Mouse (Mus musculus) left cerebral cortex, postnatal 10 days (tissue): ENCODE data around the gene Eya2. TPM values are rescaled to one million over a fixed set of nuclear protein-coding genes. Genes with fewer than 3 reads are reported as not detected.

ENCODE experiments used
- DNase-seq, 2 experiments: peaks; one replicate each; pipeline ENCODE4 v3.0.0; 2021 to 2022; ENCODE audit warnings: low spot score in 2 of 2, mixed read lengths in 1 of 2; ENCODE audit errors: extremely low spot score in 1 of 2
- intact Hi-C: fragments of 180-260 bp; cut with DNase I; formaldehyde crosslinking; loops from one replicate; pipeline ENCODE4 v1.15.1; 2025
- total RNA-seq, 2 experiments: library from RNA; stranded (reverse); gene quantifications; 2 replicates each; pipeline ENCODE4 v1.2.3; 2021

Gene Eya2
- total RNA-seq, 2 experiments from 2014 or later: 5.4 to 6.8 TPM

GRCm38 (mm10) chr2:165688896-165689295, 94.1 kb downstream of the Eya2 start:
- DNase-seq: no peak

GRCm38 (mm10) chr2:165691016-165691415, 96.2 kb downstream of the Eya2 start:
- DNase-seq: no peak
- intact Hi-C loops: no loop called here

More at GRCm38 (mm10) chr2:165688896-165689295, 94.1 kb downstream of the Eya2 start:
- intact Hi-C loops: no loop called here

GRCm38 (mm10) chr2:165692944-165693660, 98.3 kb downstream of the Eya2 start:
- DNase-seq: peak in 1 of 2 experiments; percentile 63
- intact Hi-C loops: no loop called here

GRCm38 (mm10) chr2:165694767-165695166, 99.9 kb downstream of the Eya2 start:
- intact Hi-C loops: no loop called here
- DNase-seq: no peak

GRCm38 (mm10) chr2:165700252-165700908, 105.5 kb downstream of the Eya2 start:
- DNase-seq: no peak
- intact Hi-C loops: no loop called here

- intact Hi-C loops: no loop called here
- DNase-seq: no peak
Observed at GRCm38 (mm10) chr2:165703033-165703805, 108.4 kb downstream of the Eya2 start.

GRCm38 (mm10) chr2:165708266-165708665, 113.4 kb downstream of the Eya2 start:
- no peak for DNase-seq
- intact Hi-C loops: no loop called here

- intact Hi-C loops: no loop called here
- DNase-seq: no peak
Observed at GRCm38 (mm10) chr2:165716688-165717087, 121.9 kb downstream of the Eya2 start.

- DNase-seq: peak in 1 of 2 experiments; percentile 43
- intact Hi-C loops: no loop called here
Observed at GRCm38 (mm10) chr2:165717182-165718176, 122.6 kb downstream of the Eya2 start.

GRCm38 (mm10) chr2:165719382-165719781, 124.5 kb downstream of the Eya2 start:
- DNase-seq: no peak
- intact Hi-C loops: no loop called here

- intact Hi-C loops: no loop called here
- no peak for DNase-seq
Observed at GRCm38 (mm10) chr2:165721941-165722340, 127.1 kb downstream of the Eya2 start.

GRCm38 (mm10) chr2:165732552-165733238, 137.9 kb downstream of the Eya2 start:
- intact Hi-C loops: no loop called here
- no peak for DNase-seq

- intact Hi-C loops: no loop called here
- DNase-seq: no peak
Observed at GRCm38 (mm10) chr2:165733701-165734100, 138.9 kb downstream of the Eya2 start.

- intact Hi-C loops: no loop called here
- no peak for DNase-seq
Observed at GRCm38 (mm10) chr2:165736297-165736696, 141.5 kb downstream of the Eya2 start.

GRCm38 (mm10) chr2:165740381-165740780, 145.5 kb downstream of the Eya2 start:
- DNase-seq: no peak
- intact Hi-C loops: no loop called here

GRCm38 (mm10) chr2:165740982-165741381, 146.2 kb downstream of the Eya2 start:
- peak in 1 of 2 experiments; percentile 54 for DNase-seq
- intact Hi-C loops: no loop called here

- intact Hi-C loops: no loop called here
- no peak for DNase-seq
Observed at GRCm38 (mm10) chr2:165741526-165742050, 146.8 kb downstream of the Eya2 start.
